Mouse (Mus musculus): ENCODE measurements around the gene Mapk11. TPM values are rescaled to one million over a fixed set of nuclear protein-coding genes. Genes with fewer than 3 reads are reported as not detected.
A peak's percentile ranks its signal among the peaks of the same experiment; 100 is the strongest.

The Mapk11 gene
- polyA plus RNA-seq, 1 experiment from 2014 or later, result 46.6 TPM

GRCm38 (mm10) chr15:89172276-89172935 is 23.0 kb upstream of the Mapk11 start:
- peaks cover 77% of the 10 kb centered on the region for H3K4me1 ChIP-seq
- H3K4me2 ChIP-seq (replicated peaks), result peak overlapping the region; percentile 99
- no peak for ATAC-seq (ENCODE audit: low FRiP score, low read depth)
- H3K27me3 ChIP-seq (replicated peaks), result 0 out of 2 replicates have a peak, but pooled peaks cover 6% of the 10 kb centered on the region
- H3K9me3 ChIP-seq, result no peaks in the 10 kb centered on the region
- peak overlapping the region; percentile 43; the same call in 1 of the 2 replicates for H3K27ac ChIP-seq
- peak overlapping the region; percentile 82 for H3K9ac ChIP-seq
- peak overlapping the region; percentile 49 for H3K4me3 ChIP-seq
- 34% methylated on average over 17 of the region's 17 CpGs for WGBS
- H3K36me3 ChIP-seq, result peaks cover 24% of the 10 kb centered on the region

- ATAC-seq (ENCODE audit: low FRiP score, low read depth), result no peak
- peaks cover 32% of the 10 kb centered on the region for H3K36me3 ChIP-seq
- H3K4me3 ChIP-seq, result no peak overlapping the region
- no peak overlapping the region for H3K9ac ChIP-seq
- no peak overlapping the region for H3K27ac ChIP-seq
- H3K9me3 ChIP-seq, result no peaks in the 10 kb centered on the region
- WGBS, result 89% methylated on average over 5 of the region's 5 CpGs
- no peak overlapping the region; the same call in 1 of the 2 replicates for H3K4me2 ChIP-seq (replicated peaks)
- 0 out of 2 replicates have a peak, but pooled peaks cover 6% of the 10 kb centered on the region for H3K27me3 ChIP-seq (replicated peaks)
- H3K4me1 ChIP-seq, result peaks cover 69% of the 10 kb centered on the region
Observed at GRCm38 (mm10) chr15:89171526-89172051, 22.2 kb upstream of the Mapk11 start.

GRCm38 (mm10) chr15:89170102-89170501 is 20.7 kb upstream of the Mapk11 start:
- WGBS, result 76% methylated on average over 3 of the region's 3 CpGs
- Histone ChIP-seq H3K36me3 (peaks cover 47% of the 10 kb centered on the region), H3K9ac (no peak overlapping the region), H3K4me3 (no peak overlapping the region), H3K9me3 (no peaks in the 10 kb centered on the region), H3K4me1 (peaks cover 60% of the 10 kb centered on the region), H3K27ac (no peak overlapping the region), H3K27me3 (replicated peaks) (0 out of 2 replicates have a peak, but pooled peaks cover 6% of the 10 kb centered on the region), H3K4me2 (replicated peaks) (peak overlapping the region; percentile 37)
- no peak for ATAC-seq (ENCODE audit: low FRiP score, low read depth)

- Histone ChIP-seq H3K9me3 (no peaks in the 10 kb centered on the region), H3K4me1 (peaks cover 53% of the 10 kb centered on the region), H3K9ac (0 out of 2 replicates have a peak overlapping the region, but pooled peaks have one; percentile 21), H3K27me3 (replicated peaks) (no peaks in the 10 kb centered on the region), H3K27ac (no peak overlapping the region), H3K36me3 (peaks cover 54% of the 10 kb centered on the region), H3K4me3 (no peak overlapping the region), H3K4me2 (replicated peaks) (peak overlapping the region; percentile 37)
- WGBS, result 2% methylated on average over 10 of the region's 10 CpGs
- peak; percentile 49 for ATAC-seq (ENCODE audit: low FRiP score, low read depth)
Observed at GRCm38 (mm10) chr15:89169431-89169830, 20.0 kb upstream of the Mapk11 start.

- ATAC-seq (ENCODE audit: low FRiP score, low read depth), result no peak
- Histone ChIP-seq H3K9me3 (no peaks in the 10 kb centered on the region), H3K4me3 (no peak overlapping the region), H3K27me3 (replicated peaks) (no peaks in the 10 kb centered on the region), H3K4me1 (peaks cover 48% of the 10 kb centered on the region), H3K27ac (no peak overlapping the region), H3K36me3 (peaks cover 59% of the 10 kb centered on the region), H3K9ac (0 out of 2 replicates have a peak overlapping the region, but pooled peaks have one; percentile 21), H3K4me2 (replicated peaks) (peak overlapping the region; percentile 37)
- 65% methylated on average over 10 of the region's 10 CpGs for WGBS
Observed at GRCm38 (mm10) chr15:89168922-89169321, 19.5 kb upstream of the Mapk11 start.

GRCm38 (mm10) chr15:89165478-89165877 is 16.1 kb upstream of the Mapk11 start:
- H3K9ac ChIP-seq, result no peak overlapping the region
- H3K4me3 ChIP-seq, result no peak overlapping the region
- H3K9me3 ChIP-seq, result no peaks in the 10 kb centered on the region
- peaks cover 91% of the 10 kb centered on the region for H3K36me3 ChIP-seq
- H3K4me2 ChIP-seq (replicated peaks), result no peak overlapping the region
- H3K27me3 ChIP-seq (replicated peaks), result no peaks in the 10 kb centered on the region
- no peak overlapping the region for H3K27ac ChIP-seq
- peaks cover 18% of the 10 kb centered on the region for H3K4me1 ChIP-seq
- no peak for ATAC-seq (ENCODE audit: low FRiP score, low read depth)
- WGBS, result 94% methylated on average over 12 of the region's 12 CpGs

GRCm38 (mm10) chr15:89161397-89161796 is 12.0 kb upstream of the Mapk11 start:
- Histone ChIP-seq H3K27ac (no peak overlapping the region), H3K36me3 (peaks cover 100% of the 10 kb centered on the region), H3K27me3 (replicated peaks) (no peaks in the 10 kb centered on the region), H3K4me2 (replicated peaks) (no peak overlapping the region), H3K4me3 (no peak overlapping the region), H3K4me1 (no peaks in the 10 kb centered on the region), H3K9me3 (no peaks in the 10 kb centered on the region), H3K9ac (no peak overlapping the region)
- no peak for ATAC-seq (ENCODE audit: low FRiP score, low read depth)
- WGBS, result 94% methylated on average over 9 of the region's 9 CpGs

- Histone ChIP-seq H3K4me1 (no peaks in the 10 kb centered on the region), H3K27ac (no peak overlapping the region), H3K27me3 (replicated peaks) (no peaks in the 10 kb centered on the region), H3K9ac (no peak overlapping the region), H3K4me2 (replicated peaks) (no peak overlapping the region), H3K36me3 (peaks cover 99% of the 10 kb centered on the region), H3K9me3 (no peaks in the 10 kb centered on the region), H3K4me3 (no peak overlapping the region)
- WGBS, result 95% methylated on average over 16 of the region's 16 CpGs
- no peak for ATAC-seq (ENCODE audit: low FRiP score, low read depth)
Observed at GRCm38 (mm10) chr15:89158516-89158915, 9.1 kb upstream of the Mapk11 start.

- Histone ChIP-seq H3K4me3 (no peak overlapping the region), H3K4me1 (peaks cover under 1% of the 10 kb centered on the region; the same call in 1 of the 2 replicates), H3K4me2 (replicated peaks) (no peak overlapping the region), H3K9me3 (no peaks in the 10 kb centered on the region), H3K27me3 (replicated peaks) (no peaks in the 10 kb centered on the region), H3K9ac (no peak overlapping the region), H3K36me3 (peaks cover 94% of the 10 kb centered on the region), H3K27ac (no peak overlapping the region)
- WGBS, result 73% methylated on average over 7 of the region's 7 CpGs
- peak; percentile 43 for ATAC-seq (ENCODE audit: low FRiP score, low read depth)
Observed at GRCm38 (mm10) chr15:89157954-89158353, 8.5 kb upstream of the Mapk11 start.

- H3K27me3 ChIP-seq (replicated peaks), result 0 out of 2 replicates have a peak, but pooled peaks cover 6% of the 10 kb centered on the region
- H3K4me1 ChIP-seq, result peaks cover 38% of the 10 kb centered on the region
- H3K9me3 ChIP-seq, result no peaks in the 10 kb centered on the region
- ATAC-seq (ENCODE audit: low FRiP score, low read depth), result peak; percentile 61
- peak overlapping the region; percentile 40 for H3K9ac ChIP-seq
- H3K36me3 ChIP-seq, result peaks cover 37% of the 10 kb centered on the region
- peak overlapping the region; percentile 42; the same call in 1 of the 2 replicates for H3K27ac ChIP-seq
- peak overlapping the region; percentile 30; the same call in 1 of the 2 replicates for H3K4me2 ChIP-seq (replicated peaks)
- no peak overlapping the region for H3K4me3 ChIP-seq
Observed at GRCm38 (mm10) chr15:89152312-89152711, 2.9 kb upstream of the Mapk11 start.

GRCm38 (mm10) chr15:89150041-89150390 is 588 bp upstream of the Mapk11 start:
- Histone ChIP-seq H3K4me1 (peaks cover 53% of the 10 kb centered on the region), H3K9ac (peak overlapping the region; percentile 93; the same call in 1 of the 2 replicates), H3K4me3 (peak overlapping the region; percentile 76), H3K4me2 (replicated peaks) (peak overlapping the region; percentile 85), H3K27me3 (replicated peaks) (peaks cover 17% of the 10 kb centered on the region; the same call in 1 of the 2 replicates), H3K27ac (no peak overlapping the region; the same call in 1 of the 2 replicates), H3K36me3 (peaks cover 25% of the 10 kb centered on the region), H3K9me3 (no peaks in the 10 kb centered on the region)
- ATAC-seq (ENCODE audit: low FRiP score, low read depth), result no peak
- 2% methylated on average over 13 of the region's 13 CpGs for WGBS

- H3K4me1 ChIP-seq, result peaks cover 53% of the 10 kb centered on the region
- ATAC-seq (ENCODE audit: low FRiP score, low read depth), result no peak
- H3K9me3 ChIP-seq, result no peaks in the 10 kb centered on the region
- H3K4me3 ChIP-seq, result peak overlapping the region; percentile 76
- H3K4me2 ChIP-seq (replicated peaks), result peak overlapping the region; percentile 85
- H3K27me3 ChIP-seq (replicated peaks), result peaks cover 17% of the 10 kb centered on the region; the same call in 1 of the 2 replicates
- H3K36me3 ChIP-seq, result peaks cover 25% of the 10 kb centered on the region
- 5% methylated on average over 25 of the region's 25 CpGs for WGBS
- peak overlapping the region; percentile 57 for H3K27ac ChIP-seq
- H3K9ac ChIP-seq, result peak overlapping the region; percentile 93
Observed at GRCm38 (mm10) chr15:89148496-89149270, 745 bp downstream of the Mapk11 start.

All from neural tube, embryonic 12.5 days (tissue).